Mouse (Mus musculus): ENCODE results near the gene Hist1h2ad.
A peak's percentile ranks its signal among the peaks of the same experiment; 100 is the strongest.
"Not testable (repeated sequence)": the region's sequence is repeated elsewhere in the genome, so short reads cannot be mapped to it uniquely, and the experiment has no call there.

Hist1h2ad gene

DNA sequence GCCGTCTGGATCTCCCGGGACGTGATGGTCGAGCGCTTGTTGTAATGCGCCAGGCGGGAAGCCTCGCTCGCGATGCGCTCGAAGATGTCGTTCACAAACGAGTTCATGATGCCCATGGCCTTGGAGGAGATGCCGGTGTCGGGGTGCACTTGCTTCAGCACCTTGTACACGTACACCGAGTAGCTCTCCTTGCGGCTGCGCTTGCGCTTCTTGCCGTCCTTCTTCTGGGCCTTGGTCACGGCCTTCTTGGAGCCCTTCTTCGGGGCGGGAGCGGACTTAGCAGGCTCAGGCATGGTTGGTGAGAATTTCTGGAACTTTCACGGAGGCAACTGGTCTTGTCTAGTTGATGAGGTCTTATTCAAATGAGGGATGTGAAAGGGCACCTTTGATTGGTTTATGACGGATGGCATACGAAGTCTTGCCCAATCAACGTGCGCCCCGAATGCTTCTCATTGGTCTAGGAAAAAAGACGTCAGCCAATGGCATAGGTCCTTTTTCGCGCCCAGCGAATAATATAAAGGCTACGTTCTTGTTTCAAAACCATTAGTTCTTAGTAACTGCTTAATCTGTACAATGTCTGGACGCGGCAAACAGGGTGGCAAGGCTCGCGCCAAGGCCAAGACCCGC, at the start of gene Hist1h2ad, which contains the start of gene Hist1h2bf:
Gene Hist1h2ad, plus strand, starts transcription at position 484 of the 627 bp plus-strand sequence.
Gene Hist1h2bf, minus strand, starts transcription at position 299 of the 627 bp plus-strand sequence.
- DNase-seq (ENCODE audit: low spot score) = peak; percentile 93

DNA sequence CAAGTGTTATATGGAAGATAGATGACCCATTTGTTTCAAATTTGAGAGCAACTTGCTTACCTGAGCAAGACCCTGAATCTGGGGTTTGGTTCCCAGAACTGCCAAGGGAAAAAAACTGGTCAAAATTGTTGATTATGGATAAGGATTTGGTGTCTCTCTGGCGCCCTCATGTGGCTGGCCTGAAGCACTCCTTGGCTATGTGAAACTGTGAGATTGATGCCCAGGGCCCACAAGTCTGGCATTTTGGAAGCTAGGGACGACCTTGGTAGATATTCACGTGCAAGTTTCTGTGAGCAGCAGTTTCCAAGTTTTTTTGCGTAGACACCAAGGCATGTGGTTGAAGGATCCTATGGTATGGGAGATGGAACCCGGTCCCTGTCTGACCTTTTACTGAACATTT, 49.5 kb upstream of the Hist1h2ad start:
- peak; percentile 66 for DNase-seq (ENCODE audit: low spot score)

DNA sequence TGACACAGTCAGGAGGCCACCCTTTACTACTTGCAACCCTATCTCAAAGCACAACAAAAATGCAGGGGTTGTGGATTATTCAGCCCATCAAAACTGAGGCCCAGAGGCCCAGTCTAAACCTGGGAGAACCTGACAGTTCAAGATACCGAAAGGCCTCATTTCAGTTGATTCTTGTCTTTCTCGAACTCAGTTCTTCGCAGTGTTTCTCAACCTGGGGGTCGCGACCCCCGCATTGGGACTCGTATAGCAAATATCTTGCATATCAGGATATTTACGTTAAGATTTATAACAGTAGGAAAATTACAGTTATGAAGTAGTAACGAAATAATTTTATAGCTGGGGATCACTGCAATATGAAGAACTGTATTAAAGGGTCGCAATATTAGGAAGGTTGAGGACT, 48.3 kb upstream of the Hist1h2ad start:
- DNase-seq (ENCODE audit: low spot score) = no peak

DNA sequence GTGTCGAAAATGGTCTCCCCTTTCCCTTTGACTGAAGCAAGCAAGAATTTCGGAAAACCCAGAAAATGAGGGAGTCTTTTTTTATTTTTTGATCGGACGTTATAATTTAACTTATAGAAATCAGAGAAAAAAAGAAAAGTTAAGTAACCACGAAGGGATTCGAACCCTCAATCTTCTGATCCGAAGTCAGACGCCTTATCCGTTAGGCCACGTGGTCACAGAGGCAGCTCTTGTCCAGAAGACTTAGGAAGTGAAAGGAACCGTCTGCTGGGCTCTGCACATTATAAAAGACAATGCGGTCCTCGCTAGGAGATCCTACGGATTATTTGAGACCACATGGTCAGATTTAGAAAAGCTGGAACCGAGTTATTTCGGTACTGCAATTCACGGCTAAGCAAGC, 47.9 kb upstream of the Hist1h2ad start:
- peak; percentile 81 for DNase-seq (ENCODE audit: low spot score)

DNA sequence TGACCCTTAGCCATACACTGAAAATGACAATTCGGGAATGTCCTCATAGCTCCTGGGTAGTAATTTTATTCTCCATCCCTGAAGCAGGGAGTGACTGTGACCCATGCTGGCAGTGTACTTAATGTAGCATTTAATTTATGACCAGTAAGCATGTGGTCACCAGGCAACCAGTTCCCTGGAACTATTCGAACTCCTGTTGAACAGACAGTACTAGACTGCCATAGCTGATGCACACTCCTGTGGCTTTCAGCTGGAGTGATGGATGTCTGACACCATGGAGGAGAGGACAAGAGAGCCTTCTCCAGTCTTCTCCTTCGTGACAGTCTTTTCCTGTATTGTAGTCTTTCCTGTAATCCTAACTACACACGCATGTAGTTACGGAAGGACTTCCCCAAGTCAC, 45.2 kb upstream of the Hist1h2ad start:
- no peak for DNase-seq (ENCODE audit: low spot score)

DNA sequence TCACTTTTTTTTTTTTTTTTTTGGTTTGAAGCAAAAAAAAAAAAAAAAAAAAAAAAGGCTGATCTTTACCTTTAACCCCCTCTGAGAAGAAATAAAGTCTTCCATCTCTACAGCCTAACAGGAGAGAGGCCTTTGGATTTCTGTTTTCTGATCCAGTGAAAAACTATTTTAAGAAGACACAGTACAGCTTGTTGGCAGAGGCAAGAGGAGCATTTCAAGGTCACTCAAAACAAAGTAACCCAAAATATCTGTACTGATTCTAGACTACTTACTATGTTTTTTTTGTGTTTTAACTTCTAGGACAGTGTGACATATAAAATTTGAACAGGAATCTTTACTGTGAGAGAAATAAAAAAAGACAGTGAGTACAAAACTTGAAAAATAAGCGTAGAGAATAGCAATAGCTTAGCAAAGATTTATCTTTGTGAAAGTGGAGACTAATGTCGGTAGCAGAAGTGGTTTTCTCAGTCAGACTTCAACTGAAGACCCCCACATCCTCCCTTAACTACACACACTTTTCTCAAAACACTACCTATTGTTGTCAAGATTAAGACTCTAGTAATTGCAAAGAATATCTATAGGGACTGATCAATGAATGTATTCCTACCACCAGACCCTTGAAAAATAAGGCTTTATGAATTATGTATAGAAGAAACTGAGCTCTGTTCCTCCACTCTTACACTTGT, 44.6 kb upstream of the Hist1h2ad start:
- DNase-seq (ENCODE audit: low spot score) = no peak

DNA sequence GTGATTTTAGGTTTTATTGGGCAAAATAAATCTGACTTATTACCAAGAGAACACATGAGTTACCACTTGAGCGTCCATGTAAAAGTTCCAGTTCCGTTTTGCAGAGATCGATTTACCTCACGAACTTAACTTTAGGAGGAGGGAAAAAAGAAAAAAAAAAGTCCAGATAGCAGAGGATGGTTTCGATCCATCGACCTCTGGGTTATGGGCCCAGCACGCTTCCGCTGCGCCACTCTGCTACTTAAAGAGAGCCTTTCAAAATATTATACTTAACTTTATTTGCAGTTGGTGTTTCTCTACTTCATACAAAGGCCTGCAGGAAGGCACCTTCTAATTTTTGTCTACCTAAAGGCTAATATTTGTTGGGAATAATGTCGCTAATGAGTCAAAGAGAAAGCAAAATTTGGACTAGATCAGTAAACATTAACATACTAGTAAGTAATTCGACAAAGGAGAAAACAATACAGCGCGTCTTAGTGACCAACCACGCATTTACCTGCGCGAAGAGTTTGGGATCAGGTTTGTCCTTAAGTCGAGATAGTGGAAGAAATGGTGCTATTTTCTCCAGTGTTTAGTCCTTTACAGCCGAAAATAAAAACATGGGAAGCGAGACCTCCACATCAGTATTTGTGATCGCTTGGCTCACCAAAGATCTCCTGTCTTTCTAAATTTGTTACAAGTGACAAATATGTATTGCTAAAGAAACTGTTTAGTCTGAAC, 43.8 kb upstream of the Hist1h2ad start:
- peak; percentile 56 for DNase-seq (ENCODE audit: low spot score)

DNA sequence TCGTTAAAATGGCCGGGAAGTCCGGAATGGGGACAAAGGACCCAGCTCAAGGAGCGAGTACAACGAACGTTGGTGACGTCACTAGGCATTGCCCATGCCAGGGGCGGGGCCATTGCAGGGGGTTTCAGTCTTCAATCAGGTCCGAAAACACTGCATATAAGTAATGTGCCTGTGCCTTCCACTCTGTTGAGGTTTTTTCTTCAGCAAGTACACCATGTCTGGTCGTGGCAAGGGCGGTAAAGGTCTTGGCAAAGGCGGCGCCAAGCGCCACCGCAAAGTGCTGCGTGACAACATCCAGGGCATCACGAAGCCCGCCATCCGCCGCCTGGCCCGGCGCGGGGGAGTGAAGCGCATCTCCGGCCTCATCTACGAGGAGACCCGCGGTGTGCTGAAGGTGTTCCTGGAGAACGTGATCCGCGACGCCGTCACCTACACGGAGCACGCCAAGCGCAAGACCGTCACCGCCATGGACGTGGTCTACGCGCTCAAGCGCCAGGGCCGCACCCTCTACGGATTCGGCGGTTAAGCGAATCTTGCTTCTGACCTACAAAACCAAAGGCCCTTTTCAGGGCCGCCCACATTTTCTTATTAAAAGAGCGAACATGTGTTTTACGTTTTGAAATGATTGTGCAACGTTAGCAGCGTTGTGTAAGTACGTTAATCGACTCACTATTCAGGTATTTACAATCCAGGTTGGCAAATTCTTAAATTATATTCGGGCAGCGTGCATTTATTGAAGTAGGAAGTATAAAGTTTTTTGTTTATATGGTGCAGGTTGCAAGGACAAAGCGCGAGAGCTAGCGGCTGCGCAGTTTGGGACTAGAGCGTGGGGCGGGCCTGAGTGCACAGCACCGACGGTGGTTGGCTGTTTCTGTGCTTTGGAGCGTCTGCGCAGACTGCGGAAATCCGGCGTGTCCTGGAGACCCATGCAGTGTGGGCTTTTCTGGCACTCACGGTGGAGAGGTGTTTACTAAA, 43.0 kb upstream of the Hist1h2ad start, which contains the start of gene Hist1h4h:
Gene Hist1h4h, plus strand, starts transcription at position 150 of the 975 bp plus-strand sequence.
- DNase-seq (ENCODE audit: low spot score) = peak; percentile 99

DNA sequence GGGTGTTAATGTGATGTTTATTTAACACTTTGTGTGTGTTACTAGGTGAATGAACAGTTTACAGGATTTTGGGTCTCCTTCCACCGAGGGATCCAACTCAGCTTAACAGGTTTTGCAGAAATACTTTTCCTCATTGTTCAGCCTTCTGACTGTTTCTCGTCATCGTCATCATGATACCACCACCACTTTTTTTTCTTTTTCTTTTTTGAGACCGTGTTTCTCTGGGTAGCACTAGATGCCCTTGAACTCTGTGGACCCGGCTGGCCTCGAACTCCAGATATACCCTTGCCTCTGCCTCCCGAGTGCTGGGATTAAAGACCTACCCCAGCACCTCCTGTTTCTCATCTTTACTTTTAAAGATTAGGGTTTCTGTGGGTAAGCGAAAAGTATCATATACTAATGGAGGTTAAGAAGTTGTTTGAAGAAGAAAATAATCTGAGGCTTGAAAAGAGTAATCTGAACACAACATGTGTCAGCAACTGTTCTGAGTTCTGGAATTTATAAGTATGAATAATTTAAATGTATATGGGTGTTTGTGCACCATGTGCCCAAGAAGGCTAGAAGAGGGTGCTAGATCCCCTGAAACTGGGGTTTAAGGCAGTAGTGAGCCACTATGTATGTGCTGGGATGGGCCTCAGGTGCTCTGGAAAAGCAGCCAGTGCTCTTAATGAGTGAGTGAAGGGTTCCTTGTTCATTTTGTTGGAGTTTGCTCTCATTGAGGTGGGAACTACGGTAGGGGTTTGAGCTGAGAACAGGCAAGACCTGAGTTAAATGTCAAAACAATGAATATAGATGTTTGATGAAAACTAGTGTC, 41.7 kb upstream of the Hist1h2ad start:
- no peak for DNase-seq (ENCODE audit: low spot score)

DNA sequence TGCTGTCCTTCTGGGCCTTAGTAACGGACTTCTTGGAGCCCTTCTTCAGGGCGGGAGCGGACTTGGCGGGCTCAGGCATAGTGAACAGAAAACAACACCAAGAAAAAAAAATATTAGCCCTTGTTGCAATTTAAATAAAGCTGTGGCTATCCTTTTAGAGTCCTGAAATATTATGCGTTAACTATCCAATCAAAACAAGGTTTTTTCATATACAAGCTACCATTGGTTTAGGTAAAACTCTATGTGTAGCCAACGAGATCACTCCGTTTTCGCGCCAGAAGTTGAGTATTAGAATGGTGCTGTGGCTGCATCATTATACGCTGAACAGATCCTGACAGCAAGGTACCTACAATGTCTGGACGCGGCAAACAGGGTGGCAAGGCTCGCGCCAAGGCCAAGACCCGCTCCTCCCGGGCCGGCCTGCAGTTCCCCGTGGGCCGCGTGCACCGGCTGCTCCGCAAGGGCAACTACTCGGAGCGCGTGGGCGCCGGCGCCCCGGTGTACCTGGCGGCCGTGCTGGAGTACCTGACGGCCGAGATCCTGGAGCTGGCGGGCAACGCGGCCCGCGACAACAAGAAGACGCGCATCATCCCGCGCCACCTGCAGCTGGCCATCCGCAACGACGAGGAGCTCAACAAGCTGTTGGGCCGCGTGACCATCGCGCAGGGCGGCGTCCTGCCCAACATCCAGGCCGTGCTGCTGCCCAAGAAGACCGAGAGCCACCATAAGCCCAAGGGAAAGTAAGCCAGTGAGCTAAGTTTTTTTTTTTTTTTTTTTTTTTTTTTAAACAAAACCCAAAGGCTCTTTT, 40.4 kb upstream of the Hist1h2ad start, which contains the start of gene Hist1h2af:
Gene Hist1h2af, plus strand, starts transcription at position 347 of the 808 bp plus-strand sequence.
- peak; percentile 75 for DNase-seq (ENCODE audit: low spot score)

DNA sequence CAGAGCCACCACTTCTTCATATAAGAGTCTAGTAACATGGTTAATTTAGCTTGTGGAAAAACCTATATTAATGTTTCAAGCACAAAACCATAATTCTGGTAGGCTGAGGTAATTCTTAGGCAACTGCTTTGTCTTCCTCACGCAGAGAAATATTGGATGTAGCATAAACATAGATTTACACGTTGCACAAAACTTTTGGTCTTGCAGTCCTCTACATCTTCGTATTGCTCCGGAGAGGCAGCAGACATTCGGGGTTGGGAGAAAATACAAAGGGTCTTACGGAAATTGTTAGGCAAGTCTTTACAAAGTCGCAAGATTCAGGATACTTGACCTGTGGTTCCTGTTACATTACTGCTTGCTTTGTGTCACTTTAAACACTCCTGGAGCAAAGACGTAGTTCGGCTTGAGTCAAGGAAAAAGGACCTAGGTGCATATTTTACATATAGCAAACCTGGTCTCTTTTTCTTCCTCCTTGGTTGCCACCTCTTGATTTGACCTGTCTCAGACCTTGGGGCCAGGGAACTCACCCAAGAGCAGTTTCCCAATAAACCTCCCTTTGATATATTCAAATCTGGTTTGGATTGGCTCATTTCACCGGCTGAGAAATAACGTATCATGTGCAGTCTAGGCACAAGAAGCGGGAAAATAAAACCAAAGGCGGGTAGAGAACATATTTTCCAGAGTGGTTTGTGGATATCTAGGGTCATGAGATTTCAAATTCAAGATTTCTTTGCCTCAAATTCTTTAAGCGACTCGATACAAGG, 39.6 kb upstream of the Hist1h2ad start:
- DNase-seq (ENCODE audit: low spot score) = no peak

DNA sequence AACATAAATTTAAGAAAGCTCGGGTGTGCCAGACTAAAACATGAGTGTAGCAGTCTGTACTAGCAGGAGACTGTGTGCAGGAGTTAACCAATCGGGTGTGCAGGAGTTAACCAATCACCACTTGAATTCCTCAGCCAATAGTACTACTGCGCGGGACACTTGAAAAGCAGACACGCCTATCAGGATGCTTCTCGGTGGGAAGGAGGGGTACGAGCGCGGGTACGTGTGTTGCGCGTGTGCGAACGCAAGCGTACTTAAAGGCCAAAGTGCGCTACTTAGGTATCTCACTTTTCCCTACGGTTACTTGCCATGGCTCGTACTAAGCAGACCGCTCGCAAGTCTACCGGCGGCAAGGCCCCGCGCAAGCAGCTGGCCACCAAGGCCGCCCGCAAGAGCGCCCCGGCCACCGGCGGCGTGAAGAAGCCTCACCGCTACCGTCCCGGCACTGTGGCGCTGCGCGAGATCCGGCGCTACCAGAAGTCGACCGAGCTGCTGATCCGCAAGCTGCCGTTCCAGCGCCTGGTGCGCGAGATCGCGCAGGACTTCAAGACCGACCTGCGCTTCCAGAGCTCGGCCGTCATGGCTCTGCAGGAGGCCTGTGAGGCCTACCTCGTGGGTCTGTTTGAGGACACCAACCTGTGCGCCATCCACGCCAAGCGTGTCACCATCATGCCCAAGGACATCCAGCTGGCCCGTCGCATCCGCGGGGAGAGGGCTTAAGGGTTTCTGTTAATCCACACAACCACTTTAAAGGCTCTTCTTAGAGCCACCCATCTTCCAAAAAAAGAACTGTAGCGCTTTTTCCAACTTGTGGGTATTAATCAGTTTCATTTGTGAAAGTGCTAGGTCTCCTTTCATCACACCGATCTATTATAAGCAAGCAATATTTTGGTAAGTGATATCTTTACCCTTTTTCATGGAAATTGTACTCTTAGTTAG, 38.8 kb upstream of the Hist1h2ad start, which contains the start of gene Hist1h3g:
Gene Hist1h3g, plus strand, starts transcription at position 286 of the 939 bp plus-strand sequence.
- DNase-seq (ENCODE audit: low spot score) = peak; percentile 90

DNA sequence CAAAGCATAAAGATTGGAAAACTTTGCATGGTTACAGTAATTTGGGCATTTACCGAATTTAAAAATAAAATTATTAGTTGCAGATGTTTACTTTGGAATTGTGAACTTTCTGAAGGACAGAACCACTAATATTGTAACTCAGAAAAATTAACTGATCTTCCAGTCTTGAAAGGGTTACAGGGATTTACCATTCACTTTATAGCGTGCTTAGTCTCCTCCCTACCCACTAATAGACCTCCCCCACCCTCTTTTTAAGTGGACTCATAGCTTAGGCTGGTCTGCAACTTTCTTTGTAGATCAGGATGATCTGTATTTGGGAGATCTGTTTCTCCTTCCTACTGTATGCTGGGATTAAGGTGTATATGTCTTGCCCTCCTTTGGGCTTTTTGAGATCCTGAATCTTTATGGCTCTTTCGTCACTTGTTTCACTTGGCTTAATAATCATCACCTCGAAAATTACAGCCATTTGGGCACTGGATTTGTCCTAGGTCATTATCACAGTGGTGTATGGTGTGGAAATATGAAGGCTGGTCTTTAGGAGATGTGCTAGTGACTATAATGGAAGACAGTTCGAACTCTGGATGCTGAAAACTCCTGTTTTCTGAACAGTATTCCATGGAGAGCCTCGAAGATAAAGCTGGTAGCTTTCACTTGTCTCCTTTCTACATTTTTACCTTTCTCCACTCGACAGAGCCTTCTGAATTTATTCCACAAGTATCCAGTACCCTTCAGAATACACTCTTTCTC, 37.9 kb upstream of the Hist1h2ad start:
- DNase-seq (ENCODE audit: low spot score) = no peak

DNA sequence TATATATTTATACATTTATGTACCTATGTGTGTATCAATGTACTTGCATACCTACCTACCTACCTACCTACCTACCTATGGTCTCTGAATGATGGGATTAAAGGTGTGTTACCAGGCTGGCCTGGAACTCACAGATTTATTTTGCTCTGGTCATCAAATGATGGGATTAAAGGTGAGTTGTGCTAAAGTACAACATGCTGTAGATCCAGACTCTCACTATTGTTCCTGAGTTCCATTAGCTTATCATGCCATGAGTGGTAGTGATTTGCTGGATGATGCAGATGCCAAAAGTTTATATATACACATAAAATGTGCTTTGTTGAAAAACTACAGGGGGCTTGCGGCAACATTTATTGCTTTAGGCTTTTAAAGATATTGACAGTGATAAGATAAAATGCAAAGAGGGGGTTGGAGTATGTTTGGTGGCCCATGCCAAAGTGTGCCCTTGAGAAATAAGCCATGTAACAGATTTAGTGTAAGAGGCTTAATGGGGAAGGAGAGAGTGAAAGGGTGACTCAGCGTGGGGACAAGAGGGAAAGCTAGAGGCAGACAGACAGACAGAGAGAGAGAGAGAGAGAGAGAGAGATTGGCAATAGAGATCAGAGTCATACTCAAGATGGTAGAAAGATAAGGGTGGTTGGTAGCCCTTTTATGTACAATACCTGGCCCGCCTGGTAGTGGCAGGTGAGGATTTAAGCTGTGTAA, 37.0 kb upstream of the Hist1h2ad start:
- no peak for DNase-seq (ENCODE audit: low spot score)

DNA sequence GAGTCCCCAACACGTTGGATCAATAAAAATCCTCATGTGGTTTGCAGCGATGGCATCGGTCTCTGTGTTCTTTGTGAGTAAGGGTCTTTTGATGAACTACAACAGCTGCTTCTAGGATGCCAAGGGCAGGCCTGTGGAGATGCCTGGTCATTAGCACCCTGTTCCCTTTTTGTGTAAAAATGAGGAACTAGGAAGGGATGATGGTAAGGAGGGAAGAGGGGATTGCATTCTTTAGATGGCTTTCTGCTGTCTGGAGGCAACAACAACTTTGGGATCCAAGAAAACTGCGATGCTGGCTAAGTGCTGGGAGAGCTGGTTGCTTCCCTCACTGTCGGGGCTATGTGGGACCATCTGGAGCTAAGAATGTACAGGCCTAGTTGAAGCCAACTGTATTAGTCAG, 35.9 kb upstream of the Hist1h2ad start:
- no peak for DNase-seq (ENCODE audit: low spot score)

DNA sequence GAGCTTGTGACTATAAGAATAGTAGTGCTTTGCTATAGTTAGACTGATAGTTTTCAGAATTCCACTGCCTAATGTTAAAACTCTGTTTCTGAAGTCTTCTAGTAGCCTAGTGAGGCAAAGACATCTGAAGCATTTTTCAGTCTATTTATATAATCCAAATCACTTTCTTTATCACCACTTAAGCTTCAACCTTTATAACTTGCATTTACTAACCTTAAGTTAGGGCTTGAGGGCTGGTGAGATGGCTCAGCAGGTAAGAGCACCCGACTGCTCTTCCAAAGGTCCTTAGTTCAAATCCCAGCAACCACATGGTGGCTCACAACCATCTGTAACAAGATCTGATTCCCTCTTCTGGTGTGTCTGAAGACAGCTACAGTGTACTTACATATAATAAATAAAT, 34.4 kb upstream of the Hist1h2ad start:
- DNase-seq (ENCODE audit: low spot score) = not testable (repeated sequence)
